Mouse (Mus musculus) testis, adult 2 months (tissue): ENCODE measurements around the gene Ldlr.

Source experiments
- CTCF ChIP-seq: fragments of 200-500 bp; IDR thresholded peaks from 2 replicates; pipeline ENCODE4 v1.5.1; 2012; ENCODE audit warnings: low read depth, mild to moderate bottlenecking, inconsistent platforms, low read length, moderate library complexity; ENCODE audit not compliant: control insufficient read depth, insufficient read depth, insufficient replicate concordance
- POLR2A ChIP-seq: fragments of 200-500 bp; IDR thresholded peaks from 2 replicates; pipeline ENCODE4 v1.6.1; 2012; ENCODE audit warnings: low read depth, mild to moderate bottlenecking, inconsistent platforms, low read length, moderate library complexity; ENCODE audit not compliant: control insufficient read depth

GRCm38 (mm10) chr9:21760155-21761088 lies 37.1 kb downstream of the Ldlr start, which contains the start of gene Spc24:
- no peak for TF ChIP-seq CTCF
- TF ChIP-seq POLR2A = peak; percentile 69
